Mouse (Mus musculus) heart, embryonic 12.5 days (tissue): ENCODE measurements at regions not wholly inside any gene's neighbourhood (a gene's known extent, or its start where the extent isn't known, plus 50 kb on each side); places are given as distances from the start of the nearest gene placed in this dataset.

Experiments
- ATAC-seq: fragments of 200-750 bp; cut with Nextera tagmentation; 2 replicates; pipeline ENCODE4 v1.8.0; 2017; ENCODE audit warnings: moderate TSS enrichment, moderate library complexity; ENCODE audit not compliant: insufficient number of reproducible peaks, low FRiP score
- H3K27ac ChIP-seq: fragments of 300-500 bp; sonication (generic); 2 replicates; pipeline ENCODE4 v1.5.1; 2016; ENCODE audit warnings: mild to moderate bottlenecking, moderate library complexity; ENCODE audit not compliant: poor library complexity, severe bottlenecking
- H3K27me3 ChIP-seq: fragments of 300-500 bp; sonication (generic); replicated peaks from 2 replicates; pipeline ENCODE4 v1.6.1; 2016; ENCODE audit warnings: mild to moderate bottlenecking, moderate library complexity
- H3K36me3 ChIP-seq: fragments of 300-500 bp; sonication (generic); 2 replicates; pipeline ENCODE4 v1.6.1; 2016; ENCODE audit warnings: mild to moderate bottlenecking, moderate library complexity
- H3K4me1 ChIP-seq: fragments of 300-500 bp; sonication (generic); replicated peaks from 2 replicates; pipeline ENCODE4 v1.6.1; 2016; ENCODE audit warnings: mild to moderate bottlenecking
- H3K4me2 ChIP-seq: fragments of 300-500 bp; sonication (generic); 2 replicates; pipeline ENCODE4 v1.6.1; 2016; ENCODE audit warnings: mild to moderate bottlenecking, moderate library complexity
- H3K4me3 ChIP-seq: fragments of 300-500 bp; sonication (generic); 2 replicates; pipeline ENCODE4 v1.5.1; 2016; ENCODE audit warnings: mild to moderate bottlenecking
- H3K9ac ChIP-seq: fragments of 300-500 bp; sonication (generic); 2 replicates; pipeline ENCODE4 v1.6.1; 2016; ENCODE audit warnings: mild to moderate bottlenecking, moderate library complexity
- H3K9me3 ChIP-seq: fragments of 300-500 bp; sonication (generic); replicated peaks from 2 replicates; pipeline ENCODE4 v1.6.1; 2016; ENCODE audit warnings: mild to moderate bottlenecking, moderate library complexity
- WGBS: fragments of 180-500 bp; shearing (Covaris S2); methylation state at CpG from one replicate; pipeline ENCODE4 v1.1.7; 2016; 5-methylcytosine and 5-hydroxymethylcytosine counted together

GRCm38 (mm10) chr14:25236421-25236973, 222.5 kb upstream of the Zmiz1 start:
- 72% methylated on average over 13 of the region's 13 CpGs for WGBS
- Histone ChIP-seq H3K4me3 (no peak overlapping the region), H3K36me3 (no peaks in the 10 kb centered on the region), H3K27me3 (no peaks in the 10 kb centered on the region), H3K9me3 (no peaks in the 10 kb centered on the region), H3K4me2 (no peak overlapping the region), H3K27ac (no peak overlapping the region), H3K4me1 (peaks cover 13% of the 10 kb centered on the region), H3K9ac (no peak overlapping the region)
- ATAC-seq: no peak

GRCm38 (mm10) chr14:25239335-25239960, 219.5 kb upstream of the Zmiz1 start:
- Histone ChIP-seq H3K36me3 (no peaks in the 10 kb centered on the region), H3K4me1 (peaks cover 12% of the 10 kb centered on the region), H3K4me2 (no peak overlapping the region), H3K4me3 (no peak overlapping the region), H3K27ac (no peak overlapping the region), H3K27me3 (no peaks in the 10 kb centered on the region), H3K9ac (no peak overlapping the region), H3K9me3 (no peaks in the 10 kb centered on the region)
- 73% methylated on average over 3 of the region's 3 CpGs for WGBS
- ATAC-seq: no peak

GRCm38 (mm10) chr14:25242753-25243152, 216.2 kb upstream of the Zmiz1 start:
- no peak overlapping the region for H3K4me2 ChIP-seq
- no peak for ATAC-seq
- WGBS: 73% methylated on average over 5 of the region's 5 CpGs
- H3K36me3 ChIP-seq: no peaks in the 10 kb centered on the region
- no peak overlapping the region for H3K9ac ChIP-seq
- H3K4me3 ChIP-seq: no peak overlapping the region
- H3K4me1 ChIP-seq: peaks cover 12% of the 10 kb centered on the region
- no peak overlapping the region for H3K27ac ChIP-seq
- no peaks in the 10 kb centered on the region for H3K27me3 ChIP-seq
- no peaks in the 10 kb centered on the region for H3K9me3 ChIP-seq

GRCm38 (mm10) chr14:25243289-25243688, 215.7 kb upstream of the Zmiz1 start:
- H3K27me3 ChIP-seq: no peaks in the 10 kb centered on the region
- H3K27ac ChIP-seq: no peak overlapping the region
- no peak overlapping the region for H3K4me2 ChIP-seq
- H3K4me1 ChIP-seq: peaks cover 12% of the 10 kb centered on the region
- WGBS: 20% methylated on average over 4 of the region's 4 CpGs
- H3K9me3 ChIP-seq: no peaks in the 10 kb centered on the region
- no peak overlapping the region for H3K4me3 ChIP-seq
- H3K9ac ChIP-seq: no peak overlapping the region
- no peaks in the 10 kb centered on the region for H3K36me3 ChIP-seq
- no peak for ATAC-seq

GRCm38 (mm10) chr14:25243698-25244097, 215.3 kb upstream of the Zmiz1 start:
- Histone ChIP-seq H3K27ac (no peak overlapping the region), H3K9ac (no peak overlapping the region), H3K4me2 (no peak overlapping the region), H3K4me1 (peaks cover 12% of the 10 kb centered on the region), H3K4me3 (no peak overlapping the region), H3K27me3 (no peaks in the 10 kb centered on the region), H3K36me3 (no peaks in the 10 kb centered on the region), H3K9me3 (no peaks in the 10 kb centered on the region)
- ATAC-seq: no peak
- 47% methylated on average over 5 of the region's 5 CpGs for WGBS

GRCm38 (mm10) chr14:25244841-25245240, 214.1 kb upstream of the Zmiz1 start:
- Histone ChIP-seq H3K27ac (no peak overlapping the region), H3K36me3 (no peaks in the 10 kb centered on the region), H3K9me3 (no peaks in the 10 kb centered on the region), H3K27me3 (no peaks in the 10 kb centered on the region), H3K4me3 (no peak overlapping the region), H3K4me2 (no peak overlapping the region), H3K4me1 (peaks cover 12% of the 10 kb centered on the region), H3K9ac (no peak overlapping the region)
- ATAC-seq: no peak
- WGBS: 88% methylated on average over 6 of the region's 6 CpGs

- Histone ChIP-seq H3K4me3 (no peak overlapping the region), H3K9ac (no peak overlapping the region), H3K27ac (no peak overlapping the region), H3K27me3 (no peaks in the 10 kb centered on the region), H3K4me2 (no peak overlapping the region), H3K9me3 (no peaks in the 10 kb centered on the region), H3K36me3 (no peaks in the 10 kb centered on the region), H3K4me1 (peaks cover 12% of the 10 kb centered on the region)
- ATAC-seq: no peak
- 72% methylated on average over 4 of the region's 4 CpGs for WGBS
Observed at GRCm38 (mm10) chr14:25245691-25246090, 213.3 kb upstream of the Zmiz1 start.

GRCm38 (mm10) chr14:25248941-25249340, 210.0 kb upstream of the Zmiz1 start:
- Histone ChIP-seq H3K36me3 (no peaks in the 10 kb centered on the region), H3K4me1 (peaks cover 2% of the 10 kb centered on the region), H3K27me3 (no peaks in the 10 kb centered on the region), H3K4me3 (no peak overlapping the region), H3K9ac (no peak overlapping the region), H3K9me3 (no peaks in the 10 kb centered on the region), H3K4me2 (no peak overlapping the region), H3K27ac (no peak overlapping the region)
- no peak for ATAC-seq
- 87% methylated on average over 3 of the region's 3 CpGs for WGBS

GRCm38 (mm10) chr14:25253016-25253850, 205.8 kb upstream of the Zmiz1 start:
- Histone ChIP-seq H3K27ac (no peak overlapping the region), H3K4me1 (no peaks in the 10 kb centered on the region), H3K4me2 (no peak overlapping the region), H3K36me3 (no peaks in the 10 kb centered on the region), H3K9ac (no peak overlapping the region), H3K27me3 (no peaks in the 10 kb centered on the region), H3K9me3 (no peaks in the 10 kb centered on the region), H3K4me3 (no peak overlapping the region)
- no peak for ATAC-seq
- WGBS: 89% methylated on average over 15 of the region's 15 CpGs

- no peak overlapping the region for H3K27ac ChIP-seq
- H3K9ac ChIP-seq: no peak overlapping the region
- ATAC-seq: no peak
- WGBS: 78% methylated on average over 1 of the region's 1 CpGs
- no peak overlapping the region for H3K4me2 ChIP-seq
- no peak overlapping the region for H3K4me3 ChIP-seq
- H3K36me3 ChIP-seq: no peaks in the 10 kb centered on the region
- peaks cover 10% of the 10 kb centered on the region for H3K4me1 ChIP-seq
- no peaks in the 10 kb centered on the region for H3K9me3 ChIP-seq
- peaks cover 1% of the 10 kb centered on the region; the same call in 1 of the 2 replicates for H3K27me3 ChIP-seq
Observed at GRCm38 (mm10) chr14:25263121-25263520, 195.9 kb upstream of the Zmiz1 start.

GRCm38 (mm10) chr14:25266846-25267245, 192.1 kb upstream of the Zmiz1 start:
- Histone ChIP-seq H3K4me2 (no peak overlapping the region), H3K4me1 (peaks cover 10% of the 10 kb centered on the region), H3K27me3 (peaks cover 16% of the 10 kb centered on the region), H3K9me3 (no peaks in the 10 kb centered on the region), H3K27ac (no peak overlapping the region), H3K4me3 (no peak overlapping the region), H3K36me3 (no peaks in the 10 kb centered on the region), H3K9ac (no peak overlapping the region)
- ATAC-seq: no peak
- WGBS: 56% methylated on average over 4 of the region's 4 CpGs
